Mouse (Mus musculus) inflammation-experienced regulatory T-cells, adult 6 months (primary cell): ENCODE measurements around the gene Zfhx3. TPM values are rescaled to one million over a fixed set of nuclear protein-coding genes. Genes with fewer than 3 reads are reported as not detected.

Experiments
- ATAC-seq: one replicate; pipeline ENCODE4 v1.8.0; 2017
- polyA plus RNA-seq, 3 experiments: library from polyadenylated mRNA; unstranded; fragments of 100-300 nt; shearing (Covaris generic); gene quantifications; one replicate each; pipeline ENCODE4 v1.2.1; 2017

Zfhx3 gene
- polyA plus RNA-seq, 3 experiments from 2014 or later: 0.03 to 0.35 (median 0.24) TPM

DNA sequence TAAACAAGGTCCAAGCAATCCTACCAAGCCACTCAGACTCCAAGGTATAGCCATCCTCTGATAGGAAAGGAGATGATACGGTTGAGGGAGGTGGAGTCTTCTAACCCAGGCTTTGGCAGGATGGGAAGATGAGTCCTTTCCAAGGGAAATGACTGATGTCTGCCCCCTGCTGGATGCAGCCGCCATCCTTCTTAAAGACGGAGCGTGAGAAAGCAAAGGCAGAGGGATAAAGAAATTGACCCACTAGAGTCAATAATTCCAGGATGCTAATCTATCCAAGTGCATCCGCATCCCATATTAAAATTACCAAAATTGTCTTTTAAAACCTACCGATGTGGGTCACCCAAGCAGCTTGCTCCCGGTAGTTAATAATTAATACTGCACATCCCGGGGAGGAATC is 158.7 kb downstream of the Zfhx3 start:
- ATAC-seq: no peak

GRCm38 (mm10) chr8:108101978-108102865 is 159.8 kb downstream of the Zfhx3 start:
- ATAC-seq: no peak

GRCm38 (mm10) chr8:108104471-108105098 is 162.1 kb downstream of the Zfhx3 start:
- ATAC-seq: no peak

DNA sequence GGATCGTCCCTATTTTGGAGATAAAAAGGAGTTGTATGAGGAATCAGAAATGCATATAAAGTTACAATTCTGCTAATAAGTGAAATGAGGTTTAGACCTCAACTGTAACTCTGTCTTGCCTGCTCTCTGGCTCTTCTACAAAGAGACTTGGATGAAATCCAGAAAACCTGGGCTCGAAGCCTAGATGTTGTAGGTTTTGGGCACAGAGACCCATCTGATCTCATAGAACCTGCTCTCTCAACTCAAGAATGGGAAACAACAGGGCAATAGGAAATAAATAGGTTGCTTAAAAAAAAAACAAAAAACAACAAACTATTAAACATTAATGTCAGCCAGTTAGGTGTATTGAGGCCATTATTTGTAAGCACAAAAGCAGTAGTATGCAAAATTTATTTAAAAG is 182.6 kb downstream of the Zfhx3 start:
- no peak for ATAC-seq

DNA sequence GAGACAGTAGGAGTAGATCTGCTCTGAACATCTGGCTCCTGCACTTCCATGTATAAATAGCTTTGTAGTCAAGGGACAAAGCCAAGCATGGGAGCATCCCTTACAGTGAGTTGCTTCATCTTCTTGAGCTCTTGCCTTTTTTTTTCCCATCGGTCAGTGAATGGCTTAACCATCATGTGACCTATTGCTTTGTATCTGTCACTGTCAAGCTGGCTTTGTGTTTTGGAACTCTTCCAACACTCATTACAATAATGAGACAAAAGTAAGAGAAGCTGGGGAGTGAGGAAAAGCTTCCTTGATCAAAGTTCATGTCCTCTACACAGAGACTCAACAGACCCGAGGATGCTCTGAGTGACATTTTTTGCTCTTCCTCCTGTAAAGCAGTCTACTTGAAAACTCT is 183.0 kb downstream of the Zfhx3 start:
- ATAC-seq: no peak

- no peak for ATAC-seq
Measured at GRCm38 (mm10) chr8:108146536-108146935, 204.1 kb downstream of the Zfhx3 start.

DNA sequence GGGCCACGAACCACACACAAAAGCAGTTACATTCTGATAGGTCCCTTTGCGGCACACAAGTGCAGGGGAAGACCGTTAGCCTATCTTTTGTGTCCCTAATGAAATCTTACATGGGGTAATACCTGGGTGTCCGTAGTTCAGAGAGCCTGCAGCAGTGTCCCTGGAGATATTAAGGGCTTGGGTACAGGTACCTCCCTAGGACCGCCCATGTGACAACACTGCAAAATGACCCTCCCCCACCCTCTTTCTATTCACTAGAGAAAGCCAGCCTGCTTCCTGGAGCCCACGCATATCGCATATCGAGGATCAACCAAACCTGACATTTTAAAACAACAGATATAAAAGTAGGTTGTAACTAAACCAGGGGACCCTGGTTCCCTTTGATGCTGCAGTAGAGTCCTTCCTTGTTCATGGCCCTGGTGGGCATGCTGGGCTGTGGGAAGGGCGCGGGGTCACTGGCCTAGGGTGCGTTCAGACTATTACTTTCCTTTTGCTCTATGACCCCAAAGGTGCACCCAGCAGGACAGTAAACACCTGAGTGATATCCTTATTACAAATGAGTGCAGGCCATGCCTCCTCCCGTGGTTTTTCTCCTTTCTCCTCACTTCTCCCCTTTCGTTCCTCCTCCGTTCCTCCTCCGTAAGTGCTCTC is 206.3 kb downstream of the Zfhx3 start:
- no peak for ATAC-seq

DNA sequence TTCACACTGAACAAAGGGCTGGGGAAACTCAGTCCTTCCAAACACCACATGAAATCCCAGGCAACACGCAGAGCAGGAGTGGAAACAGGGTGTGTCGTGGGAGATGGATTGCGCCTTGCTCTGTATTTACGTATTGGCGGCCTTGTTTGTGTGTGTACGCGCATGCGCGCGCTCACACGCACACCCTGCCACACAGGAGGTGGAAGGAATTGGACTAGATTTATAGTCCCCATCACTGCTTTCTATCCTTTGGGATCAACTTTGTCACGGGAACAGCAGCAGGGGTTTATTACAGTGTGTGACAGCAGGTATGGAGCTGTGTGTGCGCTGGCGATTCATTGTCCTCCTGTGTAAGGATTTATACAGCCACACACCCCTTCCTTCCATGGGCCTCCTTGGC is 228.4 kb downstream of the Zfhx3 start:
- ATAC-seq: no peak

DNA sequence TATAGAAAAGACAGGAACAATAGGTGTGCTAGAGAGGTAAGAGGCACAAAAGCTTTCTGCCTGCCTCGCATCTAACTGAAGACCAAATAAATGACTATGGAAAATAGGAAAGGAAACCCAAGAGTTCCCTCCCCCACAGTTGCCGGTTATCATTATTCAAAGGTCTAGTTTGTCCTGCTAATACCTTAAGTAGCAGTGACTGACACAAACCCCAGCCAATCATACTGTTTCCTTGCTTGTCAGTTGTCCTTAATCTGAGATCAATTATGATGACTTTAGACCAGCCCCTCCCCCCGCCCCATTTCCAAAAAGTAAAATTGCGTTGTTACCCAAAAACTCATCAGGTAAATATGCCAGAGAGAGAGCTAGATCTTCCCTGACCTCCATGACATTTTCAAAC is 240.9 kb downstream of the Zfhx3 start:
- ATAC-seq: no peak

- no peak for ATAC-seq
Measured at GRCm38 (mm10) chr8:108183948-108184347, 241.5 kb downstream of the Zfhx3 start.

- no peak for ATAC-seq
Measured at GRCm38 (mm10) chr8:108186289-108186688, 243.8 kb downstream of the Zfhx3 start.

DNA sequence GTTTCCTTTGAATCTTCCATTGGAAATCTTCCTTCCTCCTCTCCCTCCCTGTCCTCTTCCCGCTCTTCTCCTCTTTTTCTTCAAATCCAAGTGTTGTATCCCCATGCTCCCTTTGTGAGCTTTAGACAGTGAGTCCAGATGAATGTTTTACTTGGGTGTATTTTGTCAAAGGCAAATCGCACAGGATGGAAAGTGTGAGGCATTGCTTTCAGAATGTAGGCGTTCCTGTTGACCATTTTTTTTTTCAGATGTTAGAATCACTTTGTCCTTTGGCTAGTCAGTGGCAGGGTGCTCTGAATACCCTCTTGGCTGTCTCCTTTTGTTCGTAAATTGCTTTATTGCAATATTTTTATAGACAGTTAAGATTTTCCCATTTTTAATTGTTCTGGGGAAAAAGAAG is 245.6 kb downstream of the Zfhx3 start:
- no peak for ATAC-seq

GRCm38 (mm10) chr8:108194571-108194970 is 252.1 kb downstream of the Zfhx3 start:
- ATAC-seq: no peak

GRCm38 (mm10) chr8:108215026-108215425 is 272.6 kb downstream of the Zfhx3 start:
- ATAC-seq: no peak

DNA sequence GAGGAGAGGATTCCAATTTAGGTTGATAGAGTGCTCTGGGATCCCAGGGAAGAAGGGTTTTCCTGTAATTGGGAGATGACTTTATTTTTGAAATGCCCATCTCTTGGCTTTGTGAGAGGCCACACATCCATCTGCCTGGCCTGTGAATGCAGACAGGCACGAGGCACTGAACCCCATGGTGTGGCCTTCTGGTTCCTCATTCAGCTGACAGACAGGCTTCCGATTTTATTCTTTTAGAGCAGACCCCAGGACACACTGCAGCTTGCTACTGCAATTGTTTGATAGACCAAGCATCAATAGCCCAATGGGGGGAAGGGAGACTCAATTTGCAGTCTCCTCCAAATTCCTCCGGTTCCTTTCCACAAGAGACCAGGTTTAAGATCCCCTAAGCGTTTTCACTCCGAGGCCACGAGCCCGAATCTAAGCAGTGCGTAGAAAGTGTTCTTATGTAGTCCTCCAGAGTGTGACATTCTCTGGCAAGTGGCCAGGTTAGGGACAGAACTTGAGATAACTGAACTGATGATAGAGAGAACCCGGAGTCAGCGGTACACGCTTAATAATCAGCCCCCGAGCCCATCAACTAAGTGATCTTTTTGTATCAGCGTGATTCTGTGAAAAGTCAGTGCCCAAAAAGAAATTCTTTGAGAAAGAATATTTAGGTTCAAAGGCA is 275.9 kb downstream of the Zfhx3 start:
- ATAC-seq: no peak

DNA sequence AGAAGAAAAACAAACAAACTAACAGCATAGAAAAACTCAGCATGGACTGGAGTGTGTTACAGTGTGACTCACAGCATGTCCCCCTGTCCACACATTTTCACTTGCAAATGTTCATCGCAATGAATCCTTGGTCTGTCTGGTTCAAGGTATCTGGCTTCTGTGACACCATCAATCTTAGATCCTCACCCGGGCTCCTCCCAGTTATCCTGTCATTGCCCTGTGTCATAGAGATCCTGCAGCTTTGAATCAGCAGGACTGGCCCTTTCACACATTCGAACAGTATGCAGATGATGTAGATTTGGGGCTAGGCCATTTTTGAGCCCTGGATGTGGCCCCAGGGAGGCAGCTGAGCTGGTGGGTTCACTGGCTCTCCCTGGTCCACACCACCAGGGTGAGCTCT is 278.1 kb downstream of the Zfhx3 start:
- ATAC-seq: no peak

- no peak for ATAC-seq
Measured at GRCm38 (mm10) chr8:108222091-108222490, 279.6 kb downstream of the Zfhx3 start.

GRCm38 (mm10) chr8:108232326-108232725 is 289.9 kb downstream of the Zfhx3 start:
- no peak for ATAC-seq

GRCm38 (mm10) chr8:108234481-108234880 is 292.0 kb downstream of the Zfhx3 start:
- no peak for ATAC-seq

- ATAC-seq: no peak
Measured at GRCm38 (mm10) chr8:108236715-108237114, 294.3 kb downstream of the Zfhx3 start.

DNA sequence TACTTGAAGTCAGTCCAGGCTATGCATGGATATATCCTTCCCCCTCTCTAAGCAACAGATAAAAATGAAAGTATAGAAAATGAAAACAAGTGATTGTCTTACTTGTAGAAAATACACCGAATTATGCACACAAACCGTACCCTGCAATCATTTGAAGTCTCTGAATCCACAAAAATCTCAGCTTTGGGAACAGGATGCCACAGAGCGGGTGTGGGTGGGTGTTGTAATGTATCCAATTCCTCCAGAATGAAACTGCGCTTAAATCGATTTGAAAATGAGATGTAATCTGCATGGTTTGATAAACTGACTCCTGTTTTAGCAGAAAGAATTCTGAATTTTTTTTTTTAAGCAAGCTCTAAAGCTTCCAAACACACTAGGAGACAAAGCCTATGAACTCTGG is 297.1 kb downstream of the Zfhx3 start:
- ATAC-seq: no peak

GRCm38 (mm10) chr8:108241041-108241690 is 298.7 kb downstream of the Zfhx3 start:
- no peak for ATAC-seq

- no peak for ATAC-seq
Measured at GRCm38 (mm10) chr8:108243270-108243669, 300.8 kb downstream of the Zfhx3 start.
